Mouse (Mus musculus) stomach, embryonic 15.5 days (tissue): ENCODE results near the gene Phf10. TPM values are rescaled to one million over a fixed set of nuclear protein-coding genes. Genes with fewer than 3 reads are reported as not detected.
"Not testable (repeated sequence)": the region's sequence is repeated elsewhere in the genome, so short reads cannot be mapped to it uniquely, and the experiment has no call there.

Experiments used
- ATAC-seq: fragments of 200-750 bp; cut with Nextera tagmentation; 2 replicates; pipeline ENCODE4 v1.8.0; 2017; ENCODE audit warnings: low read depth, moderate number of reproducible peaks, moderate TSS enrichment; ENCODE audit not compliant: insufficient read depth, low FRiP score
- H3K27ac ChIP-seq: fragments of 300-500 bp; sonication (generic); 2 replicates; pipeline ENCODE4 v1.5.1; 2015; ENCODE audit warnings: mild to moderate bottlenecking, inconsistent platforms
- H3K27me3 ChIP-seq: fragments of 300-500 bp; sonication (generic); replicated peaks from 2 replicates; pipeline ENCODE4 v1.6.1; 2015; ENCODE audit warnings: inconsistent platforms
- H3K36me3 ChIP-seq: fragments of 300-500 bp; sonication (generic); 2 replicates; pipeline ENCODE4 v1.6.1; 2015; ENCODE audit warnings: inconsistent platforms
- H3K4me1 ChIP-seq: fragments of 300-500 bp; sonication (generic); 2 replicates; pipeline ENCODE4 v1.6.1; 2015; ENCODE audit warnings: inconsistent platforms
- H3K4me2 ChIP-seq: fragments of 300-500 bp; sonication (generic); 2 replicates; pipeline ENCODE4 v1.6.1; 2015; ENCODE audit warnings: mild to moderate bottlenecking, inconsistent platforms
- H3K4me3 ChIP-seq: fragments of 300-500 bp; sonication (generic); replicated peaks from 2 replicates; pipeline ENCODE4 v1.5.1; 2015; ENCODE audit warnings: inconsistent platforms
- H3K9ac ChIP-seq: fragments of 300-500 bp; sonication (generic); 2 replicates; pipeline ENCODE4 v1.6.1; 2015; ENCODE audit warnings: inconsistent platforms
- H3K9me3 ChIP-seq: fragments of 300-500 bp; sonication (generic); 2 replicates; pipeline ENCODE4 v1.6.1; 2016; ENCODE audit warnings: inconsistent platforms
- WGBS: fragments of 180-500 bp; shearing (Covaris S2); methylation state at CpG from one replicate; pipeline ENCODE4 v1.1.7; 2015; 5-methylcytosine and 5-hydroxymethylcytosine counted together
- polyA plus RNA-seq: library from polyadenylated mRNA; unstranded; fragments of >200 nt; fragmentation: Nextera tagmentation; extraction: Ambion mirVana; gene quantifications from 2 replicates; pipeline ENCODE4 v1.2.1, GENCODE M21; 2015

The Phf10 gene
- 41.0 and 46.2 TPM in 2 replicates for polyA plus RNA-seq

- H3K4me2 ChIP-seq, result peak within 1 kb of the TSS; percentile 88
- H3K36me3 ChIP-seq, H3K27me3 ChIP-seq, H3K9me3 ChIP-seq, H3K4me1 ChIP-seq: not testable (repeated sequence)
- under 1% methylated on average over 39 of the region's 100 CpGs for whole genome bisulfite sequencing
- peak; percentile 76 for ATAC-seq
- peak within 1 kb of the TSS; percentile 73; the same call in 1 of the 2 replicates for H3K27ac ChIP-seq
- H3K9ac ChIP-seq, result peak within 1 kb of the TSS; percentile 73
- peak within 1 kb of the TSS; percentile 72 for H3K4me3 ChIP-seq
Observed at GRCm38 (mm10) chr17:14960951-14961556, at the start of gene Phf10. TSS of gene Phf10 (minus strand) at chr17:14961273.

DNA sequence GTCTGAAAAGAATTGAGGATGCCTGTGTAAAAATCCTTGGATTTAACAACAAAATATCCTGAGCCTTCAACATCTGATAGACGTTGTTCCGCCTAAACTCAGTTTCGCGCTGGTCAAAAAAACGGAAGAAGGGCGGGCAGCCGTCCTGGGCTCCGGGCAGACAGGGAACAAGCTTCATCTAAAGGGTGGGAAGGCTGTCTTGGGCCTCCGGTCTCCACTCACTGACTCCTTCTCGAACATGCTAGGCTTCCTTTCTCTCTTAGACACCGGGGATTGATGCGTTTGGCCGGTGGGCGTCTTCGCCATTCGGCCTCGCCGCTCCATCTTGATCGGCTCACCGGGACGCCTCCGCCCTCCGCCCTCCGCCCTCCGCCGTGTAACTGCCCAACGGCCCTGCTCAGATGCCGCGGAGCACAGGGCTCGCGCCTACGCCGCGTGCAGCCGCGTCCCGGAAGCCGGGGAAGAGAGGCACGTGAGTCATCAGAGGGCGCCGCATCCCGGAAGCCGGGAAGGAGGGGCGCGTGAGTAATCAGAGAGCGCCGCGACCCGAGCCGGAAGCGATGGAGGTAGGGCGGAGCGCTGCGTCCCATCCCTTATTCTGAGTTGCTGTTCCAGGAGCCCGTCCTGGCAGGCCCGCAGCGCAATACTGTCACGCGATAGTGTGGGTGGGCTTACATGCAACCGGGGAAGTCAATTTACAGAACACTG, 48.8 kb upstream of the Phf10 start, which contains the start of gene Gm3435:
Gene Gm3435, plus strand, starts transcription at position 471 of the 708 bp plus-strand sequence.
- not testable (repeated sequence) for H3K27ac ChIP-seq, H3K36me3 ChIP-seq, H3K9me3 ChIP-seq, H3K4me1 ChIP-seq, H3K4me2 ChIP-seq, H3K9ac ChIP-seq, H3K27me3 ChIP-seq, H3K4me3 ChIP-seq
- WGBS, result no CpG with 5 or more reads among the region's 60 CpGs
- ATAC-seq, result peak; percentile 98

GRCm38 (mm10) chr17:15009088-15009487, 48.0 kb upstream of the Phf10 start:
- H3K4me3 ChIP-seq, H3K4me2 ChIP-seq, H3K9me3 ChIP-seq, H3K4me1 ChIP-seq, ATAC-seq, H3K27ac ChIP-seq, H3K27me3 ChIP-seq, H3K9ac ChIP-seq, H3K36me3 ChIP-seq: not testable (repeated sequence)
- WGBS, result no CpG with 5 or more reads among the region's 3 CpGs

GRCm38 (mm10) chr17:15000047-15000446, 39.0 kb upstream of the Phf10 start:
- H3K27me3 ChIP-seq, H3K9me3 ChIP-seq, H3K27ac ChIP-seq, H3K9ac ChIP-seq, H3K4me2 ChIP-seq, H3K4me3 ChIP-seq, H3K36me3 ChIP-seq, H3K4me1 ChIP-seq: not testable (repeated sequence)
- no CpG with 5 or more reads among the region's 4 CpGs for WGBS
- peak; percentile 44; the same call in 1 of the 2 replicates for ATAC-seq

DNA sequence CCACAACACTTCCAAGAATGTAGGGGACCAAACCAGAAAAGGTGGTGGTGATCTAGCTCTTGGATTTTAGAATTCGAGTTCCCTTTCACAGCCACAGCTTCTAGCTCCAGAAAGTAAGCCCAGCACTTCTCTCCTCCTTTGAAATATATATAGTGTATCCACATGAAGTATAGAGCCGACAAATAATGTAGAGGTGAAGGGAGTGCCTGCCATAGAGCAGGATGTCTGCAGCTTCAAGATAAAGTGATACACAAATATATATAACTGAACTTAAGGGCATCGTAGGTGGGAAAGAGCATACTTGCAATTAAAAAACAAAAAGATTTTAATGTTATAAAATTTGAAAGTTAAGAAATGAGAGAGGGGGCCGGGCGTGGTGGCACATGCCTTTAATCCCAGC, 33.1 kb upstream of the Phf10 start:
- not testable (repeated sequence) for H3K9me3 ChIP-seq, H3K4me3 ChIP-seq, H3K9ac ChIP-seq, H3K27ac ChIP-seq, H3K27me3 ChIP-seq, H3K4me1 ChIP-seq, ATAC-seq, H3K36me3 ChIP-seq, H3K4me2 ChIP-seq
- WGBS, result no CpG with 5 or more reads among the region's 5 CpGs

DNA sequence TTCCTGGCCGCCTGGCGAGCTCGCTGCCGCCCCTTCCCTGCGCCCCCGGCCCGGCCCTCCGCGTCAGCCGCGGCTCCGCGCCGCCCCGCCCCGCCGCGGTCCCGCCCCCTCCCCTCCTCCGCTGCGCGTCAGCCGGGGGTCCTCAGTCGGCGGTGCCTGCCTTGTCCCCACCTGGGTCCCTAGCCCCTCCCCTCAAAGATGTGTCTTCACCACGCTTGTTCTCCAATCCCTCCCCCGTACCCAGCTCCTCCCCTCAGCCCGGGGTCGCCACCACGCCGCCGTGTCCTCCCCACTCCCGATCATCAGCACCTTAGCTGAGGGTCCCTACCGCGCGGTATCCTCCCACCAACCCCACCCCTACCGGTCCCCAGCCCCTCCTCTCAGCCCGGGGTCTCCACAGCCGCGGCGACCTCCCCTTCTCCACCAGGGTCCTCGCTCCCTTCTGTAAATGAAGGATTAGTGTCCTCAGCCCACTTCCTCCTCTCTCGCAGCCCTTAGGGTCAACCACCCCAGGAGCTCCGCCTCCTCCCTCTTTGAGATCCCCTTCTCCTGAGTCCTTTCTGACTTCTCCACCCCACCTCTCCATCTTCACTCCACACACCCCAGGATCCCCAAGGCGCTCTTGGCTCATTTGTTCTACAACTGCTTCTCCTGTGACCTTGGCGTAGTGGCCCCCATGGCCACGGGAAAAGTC, 32.2 kb upstream of the Phf10 start:
- not testable (repeated sequence) for H3K27ac ChIP-seq, H3K4me3 ChIP-seq, H3K27me3 ChIP-seq, H3K9ac ChIP-seq, H3K36me3 ChIP-seq, H3K4me2 ChIP-seq, H3K9me3 ChIP-seq, H3K4me1 ChIP-seq
- ATAC-seq, result peak; percentile 69
- WGBS, result no CpG with 5 or more reads among the region's 47 CpGs

DNA sequence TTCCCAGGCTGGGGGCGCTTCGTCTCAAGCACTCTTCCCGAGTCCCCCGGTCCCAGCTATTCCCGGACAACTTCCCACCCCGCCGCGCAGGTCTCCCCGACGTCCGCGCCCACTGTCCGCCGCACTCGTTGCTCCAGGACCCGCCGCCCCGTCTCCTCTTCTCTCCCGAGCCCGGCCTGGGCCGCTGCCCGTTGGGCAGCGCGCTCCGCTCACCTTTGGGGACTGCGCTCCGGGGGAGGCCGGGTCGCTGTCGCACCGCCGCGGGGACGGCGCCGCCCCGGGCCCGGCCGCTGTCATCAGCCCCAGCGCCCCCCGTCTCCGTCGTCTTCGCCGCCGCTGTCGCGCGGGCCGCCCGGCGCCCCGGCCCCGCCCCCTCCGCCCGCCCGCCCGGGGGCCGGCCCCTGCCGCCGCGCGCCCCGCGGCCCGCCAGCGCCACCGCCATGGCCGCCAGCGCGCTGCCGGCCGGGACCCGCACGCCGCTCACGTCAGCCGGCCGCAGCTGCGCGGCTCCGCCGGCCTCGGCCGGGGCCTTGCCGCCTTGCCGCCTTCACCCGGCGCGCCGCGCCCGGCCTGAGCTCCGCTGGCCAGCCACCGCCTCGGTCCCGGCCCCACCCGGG, 31.6 kb upstream of the Phf10 start:
- not testable (repeated sequence) for H3K27me3 ChIP-seq, H3K4me2 ChIP-seq, H3K9ac ChIP-seq, H3K4me1 ChIP-seq, H3K36me3 ChIP-seq, H3K9me3 ChIP-seq, H3K27ac ChIP-seq, H3K4me3 ChIP-seq
- ATAC-seq, result peak; percentile 71
- WGBS, result no CpG with 5 or more reads among the region's 98 CpGs

DNA sequence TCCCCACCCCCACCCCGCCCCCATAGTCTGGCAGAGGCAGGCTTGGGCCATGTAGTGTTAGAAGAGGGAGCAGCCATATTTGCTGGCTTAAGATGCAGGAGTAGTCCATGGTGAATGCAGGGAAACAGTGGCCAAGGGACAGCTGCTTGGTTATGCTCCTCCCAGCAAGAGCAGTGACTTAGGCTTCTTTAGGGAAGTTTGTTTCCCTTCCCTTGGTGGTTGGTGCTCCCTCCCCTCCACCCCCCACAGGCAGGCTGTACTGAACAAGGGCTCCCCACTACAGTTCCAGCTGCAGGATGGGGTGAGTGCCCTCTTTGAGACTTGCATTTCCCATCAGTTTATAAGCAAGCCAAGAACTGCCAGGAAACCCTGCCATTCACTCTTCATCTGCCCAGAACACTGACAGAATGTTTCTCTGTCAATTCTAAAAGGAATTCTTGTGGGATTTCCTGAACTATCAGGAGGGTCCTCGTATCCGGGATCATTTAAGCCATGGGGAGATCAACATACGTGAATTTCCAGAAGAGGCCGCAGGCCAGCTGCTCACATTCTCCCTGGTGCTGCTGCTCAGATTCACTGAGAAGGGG, 29.1 kb upstream of the Phf10 start:
- not testable (repeated sequence) for H3K4me2 ChIP-seq, ATAC-seq, H3K27me3 ChIP-seq, H3K9ac ChIP-seq, H3K4me1 ChIP-seq, H3K9me3 ChIP-seq, H3K4me3 ChIP-seq, H3K27ac ChIP-seq, H3K36me3 ChIP-seq
- 65% methylated on average over 4 of the region's 5 CpGs for WGBS

GRCm38 (mm10) chr17:14978362-14979038, 17.4 kb upstream of the Phf10 start, which contains the start of the genes 9030025P20Rik and Gm3417:
TSS of gene 9030025P20Rik (plus strand) at chr17:14978468.
TSS of gene Gm3417 (minus strand) at chr17:14978790.
- peak; percentile 97 for ATAC-seq
- not testable (repeated sequence) for H3K36me3 ChIP-seq, H3K4me3 ChIP-seq, H3K4me1 ChIP-seq, H3K4me2 ChIP-seq, H3K9me3 ChIP-seq, H3K27ac ChIP-seq, H3K9ac ChIP-seq, H3K27me3 ChIP-seq
- WGBS, result no CpG with 5 or more reads among the region's 60 CpGs

GRCm38 (mm10) chr17:14977718-14978361, 16.8 kb upstream of the Phf10 start:
- H3K9ac ChIP-seq, H3K4me3 ChIP-seq, H3K9me3 ChIP-seq, H3K36me3 ChIP-seq, H3K27ac ChIP-seq, H3K4me1 ChIP-seq, H3K4me2 ChIP-seq, H3K27me3 ChIP-seq: not testable (repeated sequence)
- under 1% methylated on average over 4 of the region's 7 CpGs for WGBS
- ATAC-seq, result 0 out of 2 replicates have a peak, but pooled peaks have one; percentile 32

DNA sequence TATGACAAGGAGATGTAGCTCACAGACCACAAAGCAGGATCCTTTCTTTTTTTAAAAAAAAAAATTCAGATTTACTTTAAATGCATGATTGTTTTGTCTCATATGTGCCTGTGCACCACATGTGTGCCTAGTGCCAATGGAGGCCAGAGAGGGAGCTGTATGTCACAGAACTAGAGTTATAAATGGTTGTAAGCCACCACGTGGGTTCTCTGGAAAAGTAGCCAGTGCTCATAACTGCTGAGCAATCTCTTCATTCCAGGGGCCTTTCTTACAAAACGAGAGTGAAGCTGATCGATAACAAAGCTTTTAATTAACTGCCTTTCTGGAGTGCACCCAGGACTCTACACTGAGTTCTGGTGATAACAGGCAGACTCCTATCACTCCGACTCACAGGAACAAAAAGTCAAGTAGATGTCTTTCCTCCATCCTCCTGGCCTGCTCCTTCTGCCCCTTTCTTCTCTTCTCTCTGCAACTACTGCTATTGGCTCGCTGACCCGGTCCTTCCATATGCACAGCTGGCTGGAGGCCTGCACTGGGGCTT, 7.4 kb upstream of the Phf10 start:
- H3K36me3 ChIP-seq, H3K4me2 ChIP-seq, H3K27ac ChIP-seq, H3K9ac ChIP-seq, H3K9me3 ChIP-seq, H3K27me3 ChIP-seq, H3K4me3 ChIP-seq, H3K4me1 ChIP-seq: not testable (repeated sequence)
- WGBS, result no CpG with 5 or more reads among the region's 6 CpGs
- peak; percentile 59; the same call in 1 of the 2 replicates for ATAC-seq
